12 mouse cellular contexts compared by ENCODE assay signal in genomic region chr15:100660306-100660705, GRCm38 (mm10). TPM values are rescaled to one million over a fixed set of nuclear protein-coding genes. Genes with fewer than 3 reads are reported as not detected.
A peak's percentile ranks its signal among the peaks of the same experiment; 100 is the strongest.
DNase-seq lines count a peak whose midpoint lies in the region; ATAC-seq and TF ChIP-seq lines count a peak whose summit lies in the region.
"Had no signal": no experiment of that assay in that cellular context is flagged by ENCODE, and none has a peak within 500 bp of the region (broad histone marks: within the 10 kb centered on the region; RNA-seq: fewer than 3 reads in every experiment).

No protein-coding gene starts in this region.

- no peak for ATAC-seq in kidney, embryonic 16.5 days (ENCODE audit: low FRiP score, low TSS enrichment)
- no peak for ATAC-seq in midbrain, postnatal 0 days (ENCODE audit: low FRiP score)
- ATAC-seq: forebrain, embryonic 15.5 days had no signal

- TF ChIP-seq CTCF in midbrain, postnatal 0 days (IDR thresholded peaks at IDR 0.05): no peak

- H3K4me3 ChIP-seq in kidney, embryonic 16.5 days (ENCODE audit: low read length): no peak overlapping the region
- H3K4me3 ChIP-seq in midbrain, postnatal 0 days (ENCODE audit: low read depth, low read length): no peak overlapping the region
- H3K4me3 ChIP-seq: embryonic facial prominence, embryonic 15.5 days; forebrain, embryonic 15.5 days; heart, embryonic 12.5 days; hindbrain, embryonic 15.5 days had no signal

- WGBS in kidney, embryonic 16.5 days: 89% methylated on average over 9 of the region's 9 CpGs
- 85% methylated on average over 9 of the region's 9 CpGs for WGBS in midbrain, postnatal 0 days

- no peaks in the 10 kb centered on the region for H3K36me3 ChIP-seq in kidney, embryonic 16.5 days (ENCODE audit: insufficient read depth, low read length)
- H3K36me3 ChIP-seq in midbrain, postnatal 0 days (ENCODE audit: insufficient read depth, low read length): no peaks in the 10 kb centered on the region
- H3K36me3 ChIP-seq: embryonic facial prominence, embryonic 15.5 days; forebrain, embryonic 15.5 days; heart, embryonic 12.5 days; hindbrain, embryonic 15.5 days had no signal

- H3K27ac ChIP-seq in kidney, embryonic 16.5 days (ENCODE audit: low read length): no peak overlapping the region
- no peak overlapping the region for H3K27ac ChIP-seq in midbrain, postnatal 0 days (ENCODE audit: low read depth, low read length)
- H3K27ac ChIP-seq: embryonic facial prominence, embryonic 15.5 days; forebrain, embryonic 15.5 days; hindbrain, embryonic 15.5 days had no signal

- no peak overlapping the region for H3K9ac ChIP-seq in kidney, embryonic 16.5 days (replicated peaks; ENCODE audit: low read length)
- H3K9ac ChIP-seq in midbrain, postnatal 0 days (replicated peaks; ENCODE audit: low read length, poor library complexity, severe bottlenecking): no peak overlapping the region
- H3K9ac ChIP-seq: embryonic facial prominence, embryonic 15.5 days; forebrain, embryonic 15.5 days; heart, embryonic 12.5 days; hindbrain, embryonic 15.5 days had no signal

- H3K27me3 ChIP-seq in kidney, embryonic 16.5 days (ENCODE audit: insufficient read depth, low read length): no peaks in the 10 kb centered on the region
- H3K27me3 ChIP-seq in midbrain, postnatal 0 days (ENCODE audit: insufficient read depth, low read length): no peaks in the 10 kb centered on the region
- H3K27me3 ChIP-seq: embryonic facial prominence, embryonic 15.5 days; forebrain, embryonic 15.5 days; heart, embryonic 12.5 days; hindbrain, embryonic 15.5 days had no signal

- no peaks in the 10 kb centered on the region for H3K4me1 ChIP-seq in kidney, embryonic 16.5 days (ENCODE audit: insufficient read depth, low read length)
- no peaks in the 10 kb centered on the region for H3K4me1 ChIP-seq in midbrain, postnatal 0 days (ENCODE audit: insufficient read depth, low read length)
- H3K4me1 ChIP-seq: embryonic facial prominence, embryonic 15.5 days; forebrain, embryonic 15.5 days; heart, embryonic 12.5 days; hindbrain, embryonic 15.5 days had no signal

- peak; percentile 70 to 75 for DNase-seq in kidney, adult 8-10 months
- DNase-seq in Muller cell, postnatal 12 days (ENCODE audit: inconsistent ontology term): peak; percentile 38
- peak; percentile 30 for DNase-seq in adrenal gland, postnatal 25 days
- DNase-seq in cerebellum, postnatal 36 days: peak; percentile 53 to 63
- no peak for DNase-seq in retina, embryonic 14.5 days (ENCODE audit: low spot score)
- DNase-seq in midbrain, postnatal 0 days (ENCODE audit: low spot score): no peak
- DNase-seq: right cerebral cortex, adult 18-20 months had no signal

- no peak overlapping the region for H3K4me2 ChIP-seq in kidney, embryonic 16.5 days (replicated peaks; ENCODE audit: low read depth, low read length)
- H3K4me2 ChIP-seq in midbrain, postnatal 0 days (ENCODE audit: low read depth, low read length, poor library complexity, severe bottlenecking): no peak overlapping the region
- H3K4me2 ChIP-seq: embryonic facial prominence, embryonic 15.5 days; forebrain, embryonic 15.5 days; heart, embryonic 12.5 days; hindbrain, embryonic 15.5 days had no signal

- no peaks in the 10 kb centered on the region for H3K9me3 ChIP-seq in kidney, embryonic 16.5 days (ENCODE audit: low read length)
- no peaks in the 10 kb centered on the region for H3K9me3 ChIP-seq in midbrain, postnatal 0 days (ENCODE audit: low read length)
- H3K9me3 ChIP-seq: embryonic facial prominence, embryonic 15.5 days; forebrain, embryonic 15.5 days; heart, embryonic 12.5 days; hindbrain, embryonic 15.5 days had no signal

RNA-seq across cellular contexts. Expression of gene Bin2, which starts 9.0 kb away (rescaled TPM):
- polyA plus RNA-seq in kidney, embryonic 16.5 days (2015; fragmentation: Nextera tagmentation; extraction: Ambion mirVana): 2.1 and 3.0 TPM in 2 replicates
- 1.3 and 1.8 TPM in 2 replicates for total RNA-seq in adrenal gland, postnatal 25 days (2021)
- total RNA-seq in midbrain, postnatal 0 days (2014; rRNA removed): 2.1 and 2.7 TPM in 2 replicates
- 1.2 TPM in 2 replicates for polyA plus RNA-seq in midbrain, postnatal 0 days (2015; fragmentation: Nextera tagmentation; extraction: Ambion mirVana)

RNA-seq across cellular contexts. Expression of gene Smagp, which starts 23.6 kb away (rescaled TPM):
- 41.6 and 45.4 TPM in 2 replicates for polyA plus RNA-seq in kidney, embryonic 16.5 days (2015; fragmentation: Nextera tagmentation; extraction: Ambion mirVana)
- total RNA-seq in adrenal gland, postnatal 25 days (2021): 37.9 and 39.0 TPM in 2 replicates
- 1.2 and 2.5 TPM in 2 replicates for total RNA-seq in midbrain, postnatal 0 days (2014; rRNA removed)
- polyA plus RNA-seq in midbrain, postnatal 0 days (2015; fragmentation: Nextera tagmentation; extraction: Ambion mirVana): 2.6 and 3.8 TPM in 2 replicates

RNA-seq across cellular contexts. Expression of gene Cela1, which starts 27.4 kb away (rescaled TPM):
- polyA plus RNA-seq in kidney, embryonic 16.5 days (2015; fragmentation: Nextera tagmentation; extraction: Ambion mirVana): 27.1 and 41.9 TPM in 2 replicates
- total RNA-seq in adrenal gland, postnatal 25 days (2021): 58.0 and 58.6 TPM in 2 replicates
- total RNA-seq in midbrain, postnatal 0 days (2014; rRNA removed): 2.0 TPM in 1 of 2 replicates, not detected in the other
- 2.0 TPM in 2 replicates for polyA plus RNA-seq in midbrain, postnatal 0 days (2015; fragmentation: Nextera tagmentation; extraction: Ambion mirVana)

RNA-seq across cellular contexts. Expression of gene Dazap2, which starts 45.2 kb away (rescaled TPM):
- polyA plus RNA-seq in kidney, embryonic 16.5 days (2015; fragmentation: Nextera tagmentation; extraction: Ambion mirVana): 262 and 290 TPM in 2 replicates
- 234 and 249 TPM in 2 replicates for total RNA-seq in adrenal gland, postnatal 25 days (2021)
- 89.3 and 148 TPM in 2 replicates for total RNA-seq in midbrain, postnatal 0 days (2014; rRNA removed)
- polyA plus RNA-seq in midbrain, postnatal 0 days (2015; fragmentation: Nextera tagmentation; extraction: Ambion mirVana): 133 and 134 TPM in 2 replicates

Comparison
In these comparisons a context has a peak if more than half of its experiments do, and no peak if none do; other contexts are left out.
1. DNase-seq: peak in kidney, adult 8-10 months (2 of 2), Muller cell, postnatal 12 days (single experiment), adrenal gland, postnatal 25 days (single experiment) and cerebellum, postnatal 36 days (2 of 2); none in retina, embryonic 14.5 days (single experiment) and midbrain, postnatal 0 days (single experiment).
2. RNA of gene Smagp, which starts 23.6 kb away (total RNA-seq): 37.9 to 39.0 TPM in adrenal gland, postnatal 25 days; 1.2 to 2.5 TPM in midbrain, postnatal 0 days; every median in the first group is over 10 times any median in the second.
3. RNA of gene Cela1, which starts 27.4 kb away (total RNA-seq): 58.0 to 58.6 TPM in adrenal gland, postnatal 25 days; 2.0 TPM in midbrain, postnatal 0 days; every median in the first group is over 10 times any median in the second.